Mouse (Mus musculus) lung, adult 18-20 months (tissue): ENCODE results near the gene Ssbp4.

Experiments
- DNase-seq, 2 experiments: peaks; one replicate each; pipeline ENCODE4 v3.0.0; 2022; ENCODE audit warnings: mixed read lengths in 2 of 2

Gene Ssbp4

DNA sequence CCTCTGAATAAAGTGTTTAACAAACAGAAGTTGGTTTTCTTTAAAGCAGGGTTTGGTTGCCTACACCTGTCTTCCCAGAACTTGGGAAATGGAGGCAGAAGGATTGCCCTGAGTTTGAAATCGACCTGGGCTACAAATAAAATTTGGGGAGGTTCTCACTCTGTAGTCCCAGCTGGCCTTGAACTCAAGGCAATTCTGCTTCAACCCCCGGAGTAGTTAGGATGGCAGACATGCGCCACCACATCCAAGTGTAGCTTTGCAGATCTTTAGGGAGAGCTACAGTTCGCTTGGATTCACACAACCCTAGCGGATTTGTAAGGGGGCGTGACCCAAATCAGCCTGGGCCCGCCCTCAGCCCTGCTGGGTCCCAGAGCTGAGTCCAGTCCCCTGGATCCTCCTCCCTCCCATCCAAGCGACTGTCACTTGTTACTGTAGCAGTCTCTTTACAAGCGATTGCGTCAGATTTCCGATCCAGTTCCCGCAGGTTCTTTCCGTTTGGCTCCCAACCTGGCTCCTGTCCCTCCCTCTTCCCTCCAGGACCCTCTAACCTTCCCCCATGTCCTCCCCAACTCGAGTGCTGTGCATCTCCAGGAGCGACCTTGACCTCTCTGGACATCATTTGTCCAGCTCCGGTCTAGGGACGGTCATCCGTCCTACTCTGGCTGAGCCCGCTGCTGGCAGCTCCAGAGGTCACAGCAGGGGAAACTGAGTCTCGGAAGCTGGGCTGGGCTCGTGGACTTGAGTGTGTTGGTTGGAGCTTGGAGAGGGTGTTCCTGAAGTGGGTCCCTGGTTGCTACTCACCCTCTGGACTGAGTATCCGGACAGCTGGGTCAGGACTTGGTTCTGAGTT lies 22.1 kb upstream of the Ssbp4 start:
- peak; percentile 68 to 82 for DNase-seq

DNA sequence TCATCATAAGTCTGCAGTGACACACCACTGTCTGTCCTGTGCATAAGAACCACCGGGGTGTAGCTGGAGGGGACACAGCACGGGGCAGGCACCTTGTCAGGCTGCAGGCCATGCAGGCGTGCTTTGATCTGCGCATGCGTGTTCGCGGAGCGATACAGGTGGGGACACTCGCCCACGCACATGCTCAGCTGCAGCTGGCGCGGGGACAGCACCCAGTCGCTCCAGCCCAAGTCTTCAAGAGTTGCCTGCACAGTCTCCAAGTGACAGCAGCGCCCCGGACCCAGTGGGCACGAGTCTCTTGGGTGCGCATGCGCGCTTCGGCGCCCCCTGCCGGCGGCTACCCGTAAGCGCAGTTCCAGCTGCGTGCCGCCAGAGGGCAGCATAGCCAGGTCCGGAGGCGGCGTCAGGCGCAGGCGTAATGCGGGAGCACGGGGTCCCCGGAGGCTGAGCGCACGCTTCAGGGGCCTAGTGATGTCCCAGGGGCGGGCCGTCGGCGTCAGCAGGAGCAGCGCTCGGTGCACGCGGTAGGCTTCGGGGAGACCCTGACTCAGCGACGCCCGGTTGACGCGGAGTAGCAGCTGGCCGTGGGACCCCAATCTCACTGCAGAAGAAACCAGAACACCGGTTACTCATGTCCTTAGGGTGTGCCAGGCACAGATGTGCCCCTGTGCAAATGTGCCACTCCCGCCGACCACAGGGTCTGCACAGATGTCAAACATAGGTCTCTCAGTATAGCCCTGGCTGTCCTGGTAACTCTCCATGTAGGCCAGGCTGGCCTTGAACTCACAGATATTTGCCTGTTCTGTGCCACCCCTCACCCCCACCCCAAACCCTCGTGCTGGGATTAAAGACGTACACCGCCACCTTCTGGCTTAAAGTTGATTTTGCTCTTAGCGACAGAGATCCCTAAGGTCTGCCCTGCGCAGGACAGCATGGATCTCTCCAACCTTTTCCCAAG lies 21.2 kb upstream of the Ssbp4 start:
- DNase-seq = peak; percentile 85 to 87

DNA sequence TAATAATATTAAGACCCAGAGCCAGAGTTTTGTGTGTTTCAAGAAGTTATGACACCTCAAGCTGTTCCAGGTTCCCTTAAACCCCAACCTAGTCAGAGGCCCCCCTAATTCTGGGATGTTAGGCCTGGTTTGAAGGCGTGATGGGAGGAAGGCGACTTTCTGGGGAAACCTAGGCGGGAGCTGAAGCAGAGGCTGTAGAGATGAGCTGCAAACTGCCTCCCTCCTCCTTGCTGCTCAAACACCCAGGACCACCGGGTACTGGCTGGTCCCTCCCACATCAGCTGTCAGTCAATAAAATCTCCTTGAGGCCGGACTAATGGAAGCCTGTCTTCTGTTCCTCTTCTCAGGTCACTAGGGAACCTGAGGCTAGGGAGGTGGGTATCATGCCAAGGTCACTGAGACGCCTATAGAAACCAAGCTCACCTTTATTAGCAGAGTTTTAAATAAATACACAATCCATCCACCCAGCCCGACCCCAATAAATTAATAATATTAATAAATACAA lies 20.4 kb upstream of the Ssbp4 start:
- DNase-seq = no peak

DNA sequence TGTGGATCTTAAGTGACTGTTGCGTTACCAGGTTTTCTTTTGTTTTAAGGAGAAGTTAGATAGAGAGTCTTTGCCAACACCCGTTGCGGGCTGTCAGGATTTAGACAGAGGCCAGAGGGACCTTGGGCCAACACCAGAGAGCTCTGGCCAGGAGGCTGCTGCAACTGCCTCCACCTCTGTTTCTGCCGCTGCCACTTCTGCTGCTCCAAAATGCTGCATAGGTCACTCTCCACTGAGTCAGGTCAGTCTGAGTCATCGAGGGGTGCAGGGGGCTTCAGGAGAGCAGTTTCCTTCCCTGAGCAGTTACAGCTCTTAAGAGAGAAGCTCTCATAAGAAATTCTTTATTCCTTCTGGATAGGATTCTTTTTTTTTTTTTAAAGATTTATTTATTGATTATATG lies 18.4 kb upstream of the Ssbp4 start:
- no peak for DNase-seq

DNA sequence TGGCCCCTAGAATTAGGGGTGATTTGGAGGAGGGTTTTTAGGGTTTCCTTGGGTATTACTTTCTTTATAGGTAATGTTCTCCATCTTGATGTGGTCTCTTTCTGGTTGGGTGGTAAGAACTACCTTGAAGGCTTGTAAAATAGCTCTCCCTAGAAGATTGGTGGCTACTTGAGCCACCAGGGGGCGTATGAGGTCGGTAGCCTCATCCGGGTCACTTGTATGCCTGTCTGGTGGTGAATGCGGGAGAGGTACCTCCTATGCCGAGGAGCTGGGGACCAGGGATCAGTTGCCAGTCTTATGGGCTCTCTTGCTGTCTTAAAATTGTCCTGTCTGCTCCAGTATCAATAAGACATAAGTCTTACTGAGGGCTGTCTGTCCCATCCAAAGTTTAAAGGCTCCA lies 16.4 kb upstream of the Ssbp4 start:
- peak; percentile 53 to 71 for DNase-seq

DNA sequence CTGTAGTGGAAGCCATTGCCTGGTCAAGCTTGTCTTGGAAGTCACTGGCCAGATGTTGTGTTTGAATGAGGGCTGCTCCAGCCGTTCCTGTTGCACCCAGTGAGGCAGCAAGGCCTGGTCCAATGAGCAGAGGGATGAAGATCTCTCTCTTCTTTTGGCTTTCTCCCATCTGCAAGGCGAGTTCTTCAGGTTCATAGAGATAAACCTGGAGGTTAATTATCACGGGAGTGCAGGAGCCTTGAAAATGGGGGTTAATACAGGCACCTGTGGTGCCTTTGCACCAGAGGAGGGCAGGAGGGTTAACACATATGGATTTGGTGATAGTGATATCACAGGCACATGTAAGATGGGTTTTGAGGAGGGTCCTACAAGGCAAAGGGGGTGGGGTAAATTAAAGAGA lies 13.5 kb upstream of the Ssbp4 start:
- DNase-seq = no peak

DNA sequence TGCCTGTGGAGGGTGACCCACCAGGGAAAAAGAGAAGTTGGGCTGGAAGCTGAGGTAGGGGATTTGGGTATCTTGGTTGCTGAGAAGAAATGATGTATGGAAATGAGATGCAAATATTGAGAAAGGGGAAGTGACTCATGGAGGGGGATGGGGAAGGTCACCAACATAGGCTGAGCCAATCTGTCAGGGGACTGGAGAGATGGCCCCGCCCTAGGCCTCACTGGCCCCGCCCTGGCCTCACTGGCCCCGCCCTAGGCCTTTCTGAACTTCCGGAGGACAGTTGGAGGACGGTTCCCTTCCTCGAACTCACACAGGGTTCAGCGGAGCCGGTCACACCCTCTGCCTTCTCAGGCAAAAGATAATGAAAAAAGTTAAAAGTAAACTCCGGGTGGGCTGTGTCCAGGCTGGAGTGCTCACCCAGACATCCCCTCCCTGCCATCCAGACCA lies 10.2 kb upstream of the Ssbp4 start:
- DNase-seq = peak; percentile 71 to 75

DNA sequence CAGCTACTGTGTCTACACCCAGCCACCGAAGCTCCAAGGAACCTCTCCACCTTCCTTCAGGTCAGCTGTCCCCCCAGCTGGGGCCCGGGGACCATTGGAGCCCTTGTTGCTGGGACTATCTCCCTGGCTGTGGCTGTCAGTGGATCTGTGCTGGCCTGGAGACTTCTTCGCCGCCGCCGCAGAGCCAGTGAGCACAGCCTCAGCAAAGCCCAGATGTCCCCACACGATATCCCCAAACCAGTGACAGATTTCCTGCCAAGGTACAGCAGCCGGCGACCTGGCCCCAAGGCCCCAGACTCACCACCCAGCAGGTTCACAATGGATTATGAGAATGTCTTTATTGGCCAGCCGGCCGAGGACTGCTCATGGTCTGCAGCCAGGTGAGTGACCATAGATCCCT lies 9.3 kb upstream of the Ssbp4 start:
- no peak for DNase-seq

DNA sequence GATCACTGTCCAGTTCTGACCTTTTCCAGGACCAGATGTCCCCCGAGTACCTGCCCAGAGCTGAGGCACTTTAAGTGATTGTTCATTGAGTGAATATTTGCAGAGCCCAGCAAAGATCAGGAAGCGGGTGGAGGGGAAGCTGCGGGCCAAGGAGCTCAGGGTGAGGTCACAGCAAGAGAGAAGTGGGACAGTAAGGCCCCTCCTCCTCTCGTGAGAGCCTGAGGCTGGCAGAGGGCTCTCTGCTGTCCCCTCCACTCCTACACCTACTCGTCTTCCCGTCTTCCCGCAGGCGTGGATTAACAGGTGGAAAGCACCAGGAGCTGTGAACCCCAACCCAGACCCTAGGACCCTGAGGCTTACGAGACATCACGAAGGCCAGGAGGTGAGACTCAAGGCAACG lies 8.0 kb upstream of the Ssbp4 start:
- DNase-seq = no peak

DNA sequence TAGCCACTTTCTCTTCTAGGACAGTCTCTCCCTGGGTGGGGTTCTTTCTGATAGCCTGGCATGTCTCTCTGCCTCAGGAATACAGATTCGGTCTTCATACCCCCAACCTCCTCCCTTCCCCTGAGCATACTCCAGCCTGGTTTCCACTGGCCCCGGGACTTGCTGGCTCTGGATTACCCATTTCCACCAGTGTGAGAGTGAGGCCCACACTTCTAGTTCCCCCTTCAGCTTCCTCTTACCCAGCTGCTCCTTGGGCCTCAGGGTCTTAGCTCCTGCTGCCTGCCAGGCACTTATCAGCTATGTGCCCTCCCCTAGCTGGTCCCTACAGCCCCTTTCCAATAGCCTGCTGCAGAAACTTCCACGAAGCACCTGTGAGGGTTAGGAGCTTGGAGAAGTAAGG lies 7.2 kb upstream of the Ssbp4 start, which contains the start of gene Lrrc25:
Gene Lrrc25 (plus strand): TSS at position 262 of the 400 bp plus-strand sequence.
- no peak for DNase-seq

DNA sequence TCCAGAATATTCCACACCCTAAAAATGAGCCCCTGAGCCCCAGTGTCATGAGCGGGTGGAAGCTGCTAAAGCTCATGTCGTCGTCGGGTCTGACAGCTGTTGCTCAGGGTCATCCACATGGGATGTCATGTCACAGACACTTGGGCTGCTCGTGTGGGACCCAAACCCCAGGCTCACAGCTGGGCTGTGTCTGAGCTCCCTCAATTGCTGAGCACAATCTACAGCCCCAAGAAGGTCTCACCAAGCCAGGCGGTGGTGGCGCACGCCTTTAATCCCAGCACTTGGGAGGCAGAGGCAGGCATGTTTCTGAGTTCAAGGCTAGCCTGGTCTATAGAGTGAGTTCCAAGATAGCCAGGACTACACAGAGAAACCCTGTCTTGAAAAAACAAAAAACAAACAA lies 6.6 kb upstream of the Ssbp4 start:
- DNase-seq = no peak

DNA sequence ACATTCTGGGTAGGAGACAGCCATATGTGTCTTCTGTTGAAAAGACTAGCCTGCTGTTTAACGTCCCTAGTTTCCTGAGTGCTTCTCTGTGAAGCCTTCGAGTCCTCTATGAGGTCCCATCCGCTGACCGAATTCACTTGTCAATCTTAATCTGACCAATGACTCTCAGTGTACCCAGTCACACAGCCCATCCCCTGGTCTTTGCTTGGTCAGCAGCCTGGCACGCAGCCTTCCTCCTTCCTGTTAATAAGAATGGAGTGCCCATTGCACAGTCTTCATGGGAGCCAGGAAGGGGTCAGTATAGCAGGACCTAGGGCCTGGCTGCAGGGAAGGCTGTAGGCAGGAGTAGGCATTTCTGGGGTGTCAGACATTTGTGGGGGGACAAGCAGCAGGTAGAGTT lies 5.8 kb upstream of the Ssbp4 start:
- no peak for DNase-seq

DNA sequence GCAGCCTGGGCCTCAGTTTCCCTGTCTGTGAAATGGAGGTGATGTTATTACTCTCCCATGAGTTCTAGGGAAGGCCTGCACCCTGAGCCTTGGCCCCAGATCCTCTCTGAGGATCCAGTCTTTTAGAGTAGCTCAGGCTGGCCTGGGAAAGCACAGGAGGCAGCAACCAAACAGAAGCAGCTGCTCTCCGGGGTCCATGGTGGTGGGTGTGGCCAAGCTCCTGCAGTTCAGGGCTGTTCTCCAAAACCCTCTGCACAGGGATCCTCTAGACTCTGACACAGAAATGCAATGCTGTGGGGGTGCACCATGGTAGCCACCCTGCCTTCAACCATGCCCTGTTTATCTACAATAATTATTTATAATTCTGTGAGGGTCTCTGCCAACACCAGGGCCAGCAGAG lies 5.1 kb upstream of the Ssbp4 start:
- no peak for DNase-seq

DNA sequence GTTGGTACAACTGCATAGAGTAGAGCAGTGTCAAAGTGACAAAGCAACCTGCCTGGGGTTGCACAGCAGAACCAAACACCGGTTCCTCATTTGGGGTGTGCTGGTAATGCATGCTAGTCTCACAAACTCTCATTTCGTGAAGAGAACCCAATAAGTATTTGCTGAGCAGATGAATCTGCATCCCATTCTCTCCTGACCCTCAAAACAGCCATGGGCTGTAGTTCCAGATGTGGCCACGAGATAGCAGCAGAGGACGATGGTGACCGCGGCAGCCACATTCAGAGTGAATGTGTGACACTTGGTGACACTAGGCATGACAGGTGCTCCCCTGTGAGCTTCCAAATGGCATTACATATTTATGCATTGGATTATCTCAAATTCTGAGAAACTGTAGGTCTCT lies 3.2 kb upstream of the Ssbp4 start:
- DNase-seq = peak; percentile 89 to 91

DNA sequence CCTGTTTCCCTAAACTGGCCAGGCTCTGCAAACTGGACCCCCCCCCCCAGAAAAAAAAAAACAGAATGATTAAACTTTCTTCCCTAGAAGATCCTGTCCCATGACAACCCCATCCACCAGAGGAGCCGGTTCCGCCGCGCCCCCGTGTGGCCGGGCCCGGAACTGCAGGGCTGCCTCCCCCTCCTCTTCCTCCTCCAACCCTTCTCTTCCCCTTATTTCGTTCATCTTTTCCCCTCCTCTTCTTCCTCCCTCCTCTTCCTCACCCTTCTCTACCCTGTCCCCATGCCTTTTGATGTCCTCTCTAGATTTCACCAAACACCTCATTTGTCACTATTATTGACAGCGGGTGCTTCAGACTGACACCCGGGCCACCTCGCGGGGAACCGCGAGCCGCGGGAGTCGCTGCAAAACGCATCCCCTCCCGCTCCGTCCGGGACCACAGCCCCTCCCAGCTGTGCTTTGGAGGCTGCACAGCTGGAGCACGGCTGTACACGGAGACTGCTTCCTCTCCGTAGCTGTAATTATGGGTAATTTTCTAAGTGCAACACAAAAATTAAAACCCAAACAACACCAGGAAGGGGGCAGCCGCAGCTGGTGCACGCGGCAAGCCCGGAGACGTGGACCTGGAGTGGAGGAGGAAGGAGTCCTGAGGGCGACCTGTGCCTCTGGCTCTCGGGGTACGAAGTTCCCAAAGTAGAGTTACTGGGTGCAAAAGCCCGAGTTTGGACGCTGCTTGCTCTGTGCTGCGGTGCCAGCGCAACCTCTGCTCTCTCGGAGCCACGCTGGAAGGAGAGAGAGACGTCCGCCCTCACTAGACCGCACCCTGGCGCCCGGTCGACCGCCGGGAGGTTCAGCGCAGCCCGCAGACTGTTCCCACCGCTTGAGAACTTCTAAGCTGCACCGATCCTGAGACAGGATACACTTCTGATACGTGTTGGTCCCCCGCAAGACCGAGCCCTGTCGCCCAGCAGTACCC lies 2.4 kb upstream of the Ssbp4 start:
- DNase-seq = peak; percentile 84 to 85

DNA sequence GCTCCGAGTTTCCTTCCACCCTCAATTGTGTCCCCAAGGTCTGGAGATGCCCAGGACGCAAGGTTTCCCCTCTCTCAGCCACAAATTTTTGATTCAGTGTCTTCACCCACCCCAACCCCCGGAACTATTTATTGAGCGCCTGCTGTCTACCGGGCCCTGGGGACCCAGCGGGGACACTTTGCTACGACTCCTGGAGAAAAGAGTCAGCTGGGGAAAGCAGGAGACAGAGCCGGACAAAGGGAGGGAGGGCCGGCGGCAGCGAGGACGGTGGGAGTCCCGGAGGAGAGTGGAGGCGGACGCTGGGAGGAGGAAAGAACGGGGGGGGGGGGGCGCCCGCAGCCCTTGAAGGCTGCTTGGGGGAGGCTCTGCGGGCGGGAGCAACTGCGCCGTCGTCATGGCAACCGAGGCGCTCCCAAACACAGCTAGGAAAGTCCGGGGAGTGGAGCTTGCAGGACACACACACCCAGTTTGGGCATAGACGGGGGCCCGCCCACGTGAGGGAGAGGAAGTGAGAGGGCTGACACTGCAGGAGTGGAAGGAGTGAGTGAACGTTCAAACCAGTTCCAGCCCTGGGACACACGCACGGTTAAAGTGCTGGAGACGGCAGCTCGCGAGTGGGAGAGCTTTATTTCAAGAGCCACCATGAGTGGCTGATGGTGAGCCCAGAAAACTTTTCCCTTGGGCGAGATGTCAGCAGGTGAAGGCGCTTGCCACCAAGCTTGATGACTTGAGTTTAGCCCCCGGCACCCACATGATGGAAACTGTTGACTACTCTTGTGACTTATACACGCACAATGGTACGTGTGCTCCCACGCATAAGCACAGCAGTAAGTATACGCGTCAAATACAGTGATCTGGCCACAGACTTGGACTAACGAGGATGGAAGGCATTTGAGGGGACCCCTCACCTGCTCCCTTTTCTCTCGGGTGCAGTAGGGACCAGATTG lies 1.4 kb upstream of the Ssbp4 start:
- peak; percentile 96 to 98 for DNase-seq

DNA sequence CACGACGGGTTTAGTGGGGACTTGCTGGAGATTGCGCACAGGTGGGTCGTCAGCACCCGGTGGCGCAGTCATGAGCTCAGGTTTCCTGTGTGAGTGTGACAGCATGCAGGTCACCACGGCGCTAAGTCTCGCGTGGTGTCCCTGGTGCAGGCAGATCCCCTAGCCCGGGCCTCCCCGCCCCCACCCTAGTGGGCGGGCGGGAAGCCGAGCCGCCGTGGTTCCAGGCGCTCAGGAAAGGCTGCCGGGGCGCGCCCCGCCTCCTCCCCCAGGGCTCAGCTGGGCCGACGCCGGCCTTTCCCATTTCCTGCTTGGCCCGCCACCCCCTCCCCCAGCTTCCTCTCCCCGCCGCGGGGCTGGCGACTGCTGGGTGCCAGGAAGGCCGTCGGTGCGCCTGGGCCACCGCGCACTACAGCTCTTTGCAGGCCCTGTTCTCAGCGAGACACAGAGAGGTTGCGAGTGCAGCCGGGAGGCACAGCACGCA lies 736 bp upstream of the Ssbp4 start:
- DNase-seq = peak; percentile 92 to 95

DNA sequence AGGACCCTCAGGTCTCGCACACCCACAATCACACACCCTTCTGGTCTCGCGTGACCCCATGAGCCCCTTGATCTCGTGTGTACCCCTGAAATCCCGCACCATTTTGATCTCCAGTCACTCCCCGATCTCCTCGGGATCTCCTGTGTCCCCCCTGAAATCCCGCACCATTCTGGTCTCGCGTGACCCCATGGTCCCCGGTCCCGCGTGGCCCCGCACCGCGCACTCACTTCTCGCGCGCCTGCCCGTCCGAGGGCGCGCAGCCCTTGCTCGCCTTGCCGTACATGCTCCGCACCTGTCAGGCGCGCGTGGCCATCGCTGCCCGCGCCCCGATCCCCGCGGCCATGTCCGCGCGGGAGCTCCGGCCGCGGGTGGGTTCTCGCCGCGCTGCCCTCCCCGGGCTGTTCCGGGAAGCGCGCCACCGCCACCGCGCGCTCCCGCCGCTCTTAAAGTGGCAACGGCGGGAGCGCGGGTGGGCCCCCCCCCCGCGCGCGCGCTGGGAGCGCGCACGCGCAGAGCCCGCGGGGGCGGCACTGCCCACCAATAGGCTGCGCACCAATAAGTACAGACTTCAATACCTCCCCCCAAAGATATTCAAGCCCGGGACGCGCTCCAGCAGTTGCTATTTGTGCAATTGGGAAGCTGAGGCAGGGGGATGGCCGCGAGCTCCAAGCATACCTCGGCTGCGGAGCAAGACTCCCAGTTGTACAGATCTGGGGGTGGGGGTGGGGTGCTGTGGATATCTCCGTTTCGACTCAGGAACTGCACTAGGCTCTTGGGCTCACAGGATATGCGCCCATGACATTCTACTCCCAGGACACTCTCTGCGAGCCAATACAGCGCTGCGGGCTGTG lies 549 bp downstream of the Ssbp4 start:
- no peak for DNase-seq

DNA sequence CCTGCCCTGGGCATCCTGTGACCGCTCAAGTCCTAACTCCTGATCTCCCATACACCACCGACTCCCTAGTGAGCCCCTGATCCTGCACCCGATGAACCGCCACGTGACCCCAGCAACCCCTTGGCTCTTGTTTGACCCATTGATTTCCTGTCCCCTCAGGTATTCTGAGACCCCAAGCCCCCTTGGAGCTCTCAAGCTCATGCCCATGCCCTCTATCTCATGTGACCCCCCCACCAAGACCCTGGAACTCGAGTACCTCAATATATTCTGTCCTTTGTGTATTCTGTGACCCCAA lies 1.1 kb downstream of the Ssbp4 start:
- no peak for DNase-seq
